Mouse (Mus musculus) midbrain, postnatal 0 days (tissue): ENCODE results near the gene Etnk2. TPM values are rescaled to one million over a fixed set of nuclear protein-coding genes. Genes with fewer than 3 reads are reported as not detected.

ENCODE experiments used
- ATAC-seq: fragments of 200-750 bp; cut with Nextera tagmentation; 2 replicates; pipeline ENCODE4 v1.8.0; 2017; ENCODE audit warnings: moderate number of reproducible peaks, mild to moderate bottlenecking, moderate TSS enrichment, moderate library complexity; ENCODE audit not compliant: low FRiP score
- DNase-seq: peaks from one replicate; pipeline ENCODE4 v3.0.0-alpha.2; 2015; ENCODE audit warnings: low spot score
- H3K27ac ChIP-seq: fragments of 300-500 bp; sonication (generic); 2 replicates; pipeline ENCODE4 v1.5.1; 2014; ENCODE audit warnings: low read depth, mild to moderate bottlenecking, low read length, mixed read lengths
- H3K27me3 ChIP-seq: fragments of 300-500 bp; sonication (generic); 2 replicates; pipeline ENCODE4 v1.6.1; 2014; ENCODE audit warnings: low read length, control low read depth, mixed read lengths; ENCODE audit not compliant: insufficient read depth
- H3K36me3 ChIP-seq: fragments of 300-500 bp; sonication (generic); 2 replicates; pipeline ENCODE4 v1.6.1; 2014; ENCODE audit warnings: low read length, control low read depth, mixed read lengths; ENCODE audit not compliant: insufficient read depth
- H3K4me1 ChIP-seq: fragments of 300-500 bp; sonication (generic); 2 replicates; pipeline ENCODE4 v1.6.1; 2014; ENCODE audit warnings: mild to moderate bottlenecking, control low read depth, antibody characterized with exemption, low read length, mixed read lengths; ENCODE audit not compliant: insufficient read depth
- H3K4me2 ChIP-seq: fragments of 300-500 bp; sonication (generic); 2 replicates; pipeline ENCODE4 v1.6.1; 2014; ENCODE audit warnings: low read depth, mild to moderate bottlenecking, low read length, mixed read lengths; ENCODE audit not compliant: poor library complexity, severe bottlenecking
- H3K4me3 ChIP-seq: fragments of 300-500 bp; sonication (generic); 2 replicates; pipeline ENCODE4 v1.5.1; 2014; ENCODE audit warnings: low read depth, mild to moderate bottlenecking, low read length, moderate library complexity
- H3K9ac ChIP-seq: fragments of 300-500 bp; sonication (generic); replicated peaks from 2 replicates; pipeline ENCODE4 v1.6.1; 2014; ENCODE audit warnings: mild to moderate bottlenecking, low read length, moderate library complexity, mixed read lengths; ENCODE audit not compliant: poor library complexity, severe bottlenecking
- H3K9me3 ChIP-seq: fragments of 300-500 bp; sonication (generic); 2 replicates; pipeline ENCODE4 v1.6.1; 2016; ENCODE audit warnings: low read length, control low read depth
- CTCF ChIP-seq: IDR thresholded peaks from 2 replicates; pipeline ENCODE4 v1.5.1; 2016; ENCODE audit warnings: antibody characterized with exemption, mild to moderate bottlenecking
- WGBS: fragments of 180-500 bp; shearing (Covaris S2); extraction: QIAGEN DNeasy Blood & Tissue Kit; methylation state at CpG from one replicate; pipeline ENCODE4 v1.1.7; 2014; 5-methylcytosine and 5-hydroxymethylcytosine counted together
- polyA plus RNA-seq: library from polyadenylated mRNA; unstranded; fragments of >200 nt; fragmentation: Nextera tagmentation; extraction: Ambion mirVana; gene quantifications from 2 replicates; pipeline ENCODE4 v1.2.1, GENCODE M21; 2015
- total RNA-seq: library from RNA; depleted of rRNA; stranded (reverse); fragments of >200 nt; gene quantifications from 2 replicates; pipeline ENCODE4 v1.2.3, GENCODE M21; 2014

The Etnk2 gene
- total and polyA plus RNA-seq, 2 experiments from 2014 or later = 34.5 to 52.0 TPM

- no peak for ATAC-seq
- Histone ChIP-seq H3K9ac (no peak overlapping the region), H3K27ac (no peak overlapping the region), H3K27me3 (no peaks in the 10 kb centered on the region), H3K4me3 (no peak overlapping the region), H3K36me3 (no peaks in the 10 kb centered on the region), H3K4me1 (no peaks in the 10 kb centered on the region), H3K4me2 (no peak overlapping the region), H3K9me3 (no peaks in the 10 kb centered on the region)
- 92% methylated on average over 4 of the region's 4 CpGs for WGBS
- no peak for TF ChIP-seq CTCF
- no peak for DNase-seq
These were observed 40.6 kb downstream of the Etnk2 start for GRCm38 (mm10) chr1:133404005-133404404.

- no peaks in the 10 kb centered on the region for H3K27me3 ChIP-seq
- DNase-seq (no peak), ATAC-seq (no peak)
- no peaks in the 10 kb centered on the region for H3K36me3 ChIP-seq
- no peak overlapping the region for H3K4me3 ChIP-seq
- H3K9ac ChIP-seq = no peak overlapping the region
- H3K27ac ChIP-seq = no peak overlapping the region
- 83% methylated on average over 7 of the region's 7 CpGs for WGBS
- TF ChIP-seq CTCF = no peak
- H3K4me2 ChIP-seq = no peak overlapping the region
- no peaks in the 10 kb centered on the region for H3K9me3 ChIP-seq
- no peaks in the 10 kb centered on the region for H3K4me1 ChIP-seq
These were observed 43.2 kb downstream of the Etnk2 start for GRCm38 (mm10) chr1:133406614-133407013.

GRCm38 (mm10) chr1:133407436-133407835, 44.1 kb downstream of the Etnk2 start:
- no peaks in the 10 kb centered on the region for H3K4me1 ChIP-seq
- no peak for TF ChIP-seq CTCF
- H3K36me3 ChIP-seq = no peaks in the 10 kb centered on the region
- H3K9me3 ChIP-seq = no peaks in the 10 kb centered on the region
- ATAC-seq (no peak), DNase-seq (no peak)
- no peak overlapping the region for H3K27ac ChIP-seq
- no peak overlapping the region for H3K9ac ChIP-seq
- no peak overlapping the region for H3K4me2 ChIP-seq
- WGBS = 67% methylated on average over 6 of the region's 6 CpGs
- H3K27me3 ChIP-seq = no peaks in the 10 kb centered on the region
- no peak overlapping the region for H3K4me3 ChIP-seq

GRCm38 (mm10) chr1:133408321-133408720, 44.9 kb downstream of the Etnk2 start:
- H3K36me3 ChIP-seq = no peaks in the 10 kb centered on the region
- no peaks in the 10 kb centered on the region for H3K4me1 ChIP-seq
- no peak overlapping the region for H3K9ac ChIP-seq
- WGBS = 58% methylated on average over 9 of the region's 9 CpGs
- no peak overlapping the region for H3K4me3 ChIP-seq
- H3K9me3 ChIP-seq = no peaks in the 10 kb centered on the region
- ATAC-seq (no peak), DNase-seq (no peak)
- no peak overlapping the region for H3K4me2 ChIP-seq
- no peaks in the 10 kb centered on the region for H3K27me3 ChIP-seq
- H3K27ac ChIP-seq = no peak overlapping the region
- no peak for TF ChIP-seq CTCF

GRCm38 (mm10) chr1:133408880-133409516, 45.6 kb downstream of the Etnk2 start:
- Histone ChIP-seq H3K4me3 (no peak overlapping the region), H3K4me2 (no peak overlapping the region), H3K27me3 (no peaks in the 10 kb centered on the region), H3K4me1 (0 out of 2 replicates have a peak, but pooled peaks cover 2% of the 10 kb centered on the region), H3K9ac (no peak overlapping the region), H3K9me3 (no peaks in the 10 kb centered on the region), H3K36me3 (no peaks in the 10 kb centered on the region), H3K27ac (no peak overlapping the region)
- WGBS = 22% methylated on average over 6 of the region's 6 CpGs
- no peak for ATAC-seq
- no peak for DNase-seq
- TF ChIP-seq CTCF = no peak

- Histone ChIP-seq H3K36me3 (no peaks in the 10 kb centered on the region), H3K4me2 (no peak overlapping the region), H3K27me3 (no peaks in the 10 kb centered on the region), H3K4me3 (no peak overlapping the region), H3K4me1 (0 out of 2 replicates have a peak, but pooled peaks cover 3% of the 10 kb centered on the region), H3K9me3 (no peaks in the 10 kb centered on the region), H3K27ac (no peak overlapping the region), H3K9ac (no peak overlapping the region)
- TF ChIP-seq CTCF = no peak
- 72% methylated on average over 9 of the region's 9 CpGs for WGBS
- ATAC-seq (no peak), DNase-seq (no peak)
These were observed 46.4 kb downstream of the Etnk2 start for GRCm38 (mm10) chr1:133409786-133410185.
